Mouse (Mus musculus): ENCODE measurements around the gene Hoxa9.

- TF ChIP-seq EP300 (IDR thresholded peaks at IDR 0.05; ENCODE audit: low read depth): no peak
- peak; percentile 70 for TF ChIP-seq CTCF (IDR thresholded peaks at IDR 0.05; ENCODE audit: low read depth)
These were observed 9.6 kb upstream of the Hoxa9 start, which contains the start of gene Hoxa10 for GRCm38 (mm10) chr6:52240389-52241000.
